Mouse (Mus musculus) adrenal gland, adult 8-10 months (tissue): ENCODE results near the gene Acoxl. TPM values are rescaled to one million over a fixed set of nuclear protein-coding genes. Genes with fewer than 3 reads are reported as not detected.
"Not testable (repeated sequence)": the region's sequence is repeated elsewhere in the genome, so short reads cannot be mapped to it uniquely, and the experiment has no call there.

ENCODE experiments used
- DNase-seq: peaks from one replicate; pipeline ENCODE4 v3.0.0; 2022
- total RNA-seq, 4 experiments: library from RNA; stranded (reverse); gene quantifications; 2 replicates each; pipeline ENCODE4 v1.2.4; 2022

The Acoxl gene
- total RNA-seq, 4 experiments from 2014 or later: 0.38 to 1.9 (median 0.97) TPM

- no peak for DNase-seq
Measured at GRCm38 (mm10) chr2:128083844-128084243, 245.2 kb downstream of the Acoxl start.

- no peak for DNase-seq
Measured at GRCm38 (mm10) chr2:128084607-128085006, 245.9 kb downstream of the Acoxl start.

- DNase-seq: no peak
Measured at GRCm38 (mm10) chr2:128085481-128085880, 246.8 kb downstream of the Acoxl start.

GRCm38 (mm10) chr2:128086301-128086886, 247.7 kb downstream of the Acoxl start:
- no peak for DNase-seq

GRCm38 (mm10) chr2:128086996-128087526, 248.4 kb downstream of the Acoxl start:
- DNase-seq: no peak

- no peak for DNase-seq
Measured at GRCm38 (mm10) chr2:128087798-128088545, 249.3 kb downstream of the Acoxl start.

- no peak for DNase-seq
Measured at GRCm38 (mm10) chr2:128090283-128090885, 251.7 kb downstream of the Acoxl start.

GRCm38 (mm10) chr2:128091431-128092369, 253.0 kb downstream of the Acoxl start:
- DNase-seq: no peak

GRCm38 (mm10) chr2:128092451-128092850, 253.8 kb downstream of the Acoxl start:
- no peak for DNase-seq

GRCm38 (mm10) chr2:128094196-128094595, 255.5 kb downstream of the Acoxl start:
- DNase-seq: no peak

GRCm38 (mm10) chr2:128094602-128095001, 255.9 kb downstream of the Acoxl start:
- no peak for DNase-seq

- no peak for DNase-seq
Measured at GRCm38 (mm10) chr2:128095270-128095669, 256.6 kb downstream of the Acoxl start.

- DNase-seq: no peak
Measured at GRCm38 (mm10) chr2:128096070-128096469, 257.4 kb downstream of the Acoxl start.

GRCm38 (mm10) chr2:128098118-128098517, 259.4 kb downstream of the Acoxl start:
- not testable (repeated sequence) for DNase-seq

GRCm38 (mm10) chr2:128102086-128102485, 263.4 kb downstream of the Acoxl start:
- DNase-seq: no peak

- DNase-seq: no peak
Measured at GRCm38 (mm10) chr2:128104815-128105214, 266.1 kb downstream of the Acoxl start.

GRCm38 (mm10) chr2:128105651-128106050, 267.0 kb downstream of the Acoxl start:
- DNase-seq: no peak

- no peak for DNase-seq
Measured at GRCm38 (mm10) chr2:128111537-128111936, 272.9 kb downstream of the Acoxl start.

GRCm38 (mm10) chr2:128114621-128115020, 275.9 kb downstream of the Acoxl start:
- DNase-seq: no peak

- no peak for DNase-seq
Measured at GRCm38 (mm10) chr2:128115579-128115978, 276.9 kb downstream of the Acoxl start.

GRCm38 (mm10) chr2:128117605-128118004, 278.9 kb downstream of the Acoxl start:
- DNase-seq: no peak

- DNase-seq: no peak
Measured at GRCm38 (mm10) chr2:128118971-128119370, 280.3 kb downstream of the Acoxl start.
